Mouse (Mus musculus) liver, postnatal 0 days (tissue): ENCODE measurements around the gene Pcnx3.

Source experiments
- CTCF ChIP-seq: sonication (generic); IDR thresholded peaks from 2 replicates; pipeline ENCODE4 v1.5.1; 2016; ENCODE audit warnings: antibody characterized with exemption, low read depth
- EP300 ChIP-seq: IDR thresholded peaks from 2 replicates; pipeline ENCODE4 v1.6.1; 2016; ENCODE audit warnings: antibody characterized with exemption, low read depth, mild to moderate bottlenecking

DNA sequence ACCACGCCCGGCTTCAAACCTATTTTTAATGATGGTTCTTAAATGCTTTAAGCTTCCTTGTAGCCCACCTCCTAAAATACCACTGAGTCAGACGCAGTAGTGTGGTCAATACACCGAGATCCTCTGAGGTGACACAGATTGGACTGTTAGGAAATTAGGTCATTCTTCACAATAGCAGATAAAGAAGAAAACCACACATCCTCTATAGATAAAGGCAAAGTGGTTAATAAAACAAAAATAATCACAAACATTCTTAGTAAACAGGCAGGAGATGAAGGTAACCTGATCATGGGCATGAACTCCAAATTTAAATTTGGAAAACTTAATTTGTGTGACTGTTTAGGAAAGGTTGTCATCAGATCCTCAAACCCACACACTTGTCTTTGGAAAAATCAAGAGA is 68.7 kb downstream of the Pcnx3 start:
- TF ChIP-seq CTCF: no peak
- TF ChIP-seq EP300: no peak
